Mouse (Mus musculus): ENCODE measurements around the gene Hoxd8.

Hoxd8 gene

DNA sequence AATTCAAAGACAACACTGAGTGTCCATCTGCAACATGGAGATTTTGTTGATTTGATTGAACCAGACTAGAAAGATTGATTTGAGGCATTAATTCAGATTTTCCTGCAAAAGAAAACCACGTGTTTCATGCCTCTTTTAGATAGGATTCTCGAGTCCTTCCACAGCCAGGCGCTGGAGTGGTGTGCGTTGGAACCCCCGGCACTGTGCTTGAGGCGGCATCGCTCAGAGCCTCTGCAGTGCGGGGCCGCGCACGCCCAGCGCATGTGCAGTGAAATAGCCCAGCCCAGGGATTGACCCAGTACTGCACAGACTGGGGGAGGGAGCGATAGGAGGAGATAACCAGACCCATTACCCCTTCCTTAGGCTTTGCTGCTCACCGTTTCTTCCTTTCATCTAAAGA, 10.5 kb downstream of the Hoxd8 start:
- no peak for DNase-seq (ENCODE audit: low read depth)

- peak; percentile 82 for DNase-seq (ENCODE audit: low read depth)
These were observed 11.3 kb downstream of the Hoxd8 start for GRCm38 (mm10) chr2:74715504-74716241.

DNA sequence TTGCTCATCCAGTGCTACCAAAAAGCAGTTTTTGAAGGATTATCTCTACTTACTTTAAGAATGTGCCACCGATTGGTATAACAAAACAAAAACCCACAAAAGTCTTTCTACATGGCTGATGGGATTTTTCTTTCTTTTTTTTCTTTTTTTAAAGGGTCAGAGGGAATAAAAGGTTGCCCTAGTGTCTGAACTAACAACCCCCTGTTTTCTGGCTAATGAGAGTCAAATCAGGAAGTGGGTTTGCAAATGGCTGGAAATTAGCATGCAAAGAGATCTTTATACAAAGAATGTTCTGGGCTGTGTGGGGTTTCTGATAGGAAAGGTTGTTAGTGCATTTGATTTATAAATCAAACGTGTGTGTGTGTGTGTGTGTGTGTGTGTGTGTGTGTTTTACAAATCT, 16.0 kb downstream of the Hoxd8 start:
- DNase-seq (ENCODE audit: low read depth) = no peak

GRCm38 (mm10) chr2:74720955-74721491, 16.6 kb downstream of the Hoxd8 start:
- no peak for DNase-seq (ENCODE audit: low read depth)

DNA sequence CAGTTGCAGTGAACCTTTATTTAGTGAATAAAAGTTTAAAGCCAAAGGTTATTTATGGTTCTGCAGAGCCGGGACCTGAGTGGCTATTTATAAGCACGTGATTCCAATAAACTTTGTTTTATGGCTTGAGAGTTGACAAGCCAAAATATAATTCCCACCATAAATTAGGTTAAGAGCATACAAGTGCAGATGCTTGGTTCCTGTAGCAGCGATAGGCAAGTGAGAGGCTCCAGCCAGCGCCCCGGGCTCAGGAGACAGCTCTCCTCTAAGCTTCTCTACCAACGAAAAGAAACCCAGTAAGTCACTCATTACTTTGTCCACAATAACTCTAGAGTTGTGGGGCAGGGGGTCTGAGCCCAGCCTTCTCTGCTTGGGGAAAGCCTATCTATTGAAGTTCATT, 17.5 kb downstream of the Hoxd8 start:
- no peak for DNase-seq (ENCODE audit: low read depth)

DNA sequence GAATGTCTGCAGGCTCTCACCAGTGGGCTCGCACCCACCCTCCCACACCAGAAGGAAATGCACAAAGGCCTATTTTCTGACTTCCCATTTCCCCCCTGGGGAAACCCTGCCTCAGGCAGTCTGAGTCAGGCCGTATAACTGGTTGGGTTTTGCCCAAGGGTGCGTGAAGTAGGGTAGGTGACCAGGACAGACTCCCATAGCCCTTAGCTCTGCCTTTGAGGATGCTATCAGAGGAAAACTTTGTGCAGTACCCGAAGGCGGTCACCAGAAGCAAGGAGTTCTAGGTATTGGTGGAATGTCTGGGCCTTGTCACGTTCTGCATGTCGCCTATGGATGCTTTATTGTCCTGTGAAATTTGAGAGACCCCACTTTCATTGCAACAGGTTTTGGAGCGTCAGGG, 18.5 kb downstream of the Hoxd8 start:
- no peak for DNase-seq (ENCODE audit: low read depth)

DNA sequence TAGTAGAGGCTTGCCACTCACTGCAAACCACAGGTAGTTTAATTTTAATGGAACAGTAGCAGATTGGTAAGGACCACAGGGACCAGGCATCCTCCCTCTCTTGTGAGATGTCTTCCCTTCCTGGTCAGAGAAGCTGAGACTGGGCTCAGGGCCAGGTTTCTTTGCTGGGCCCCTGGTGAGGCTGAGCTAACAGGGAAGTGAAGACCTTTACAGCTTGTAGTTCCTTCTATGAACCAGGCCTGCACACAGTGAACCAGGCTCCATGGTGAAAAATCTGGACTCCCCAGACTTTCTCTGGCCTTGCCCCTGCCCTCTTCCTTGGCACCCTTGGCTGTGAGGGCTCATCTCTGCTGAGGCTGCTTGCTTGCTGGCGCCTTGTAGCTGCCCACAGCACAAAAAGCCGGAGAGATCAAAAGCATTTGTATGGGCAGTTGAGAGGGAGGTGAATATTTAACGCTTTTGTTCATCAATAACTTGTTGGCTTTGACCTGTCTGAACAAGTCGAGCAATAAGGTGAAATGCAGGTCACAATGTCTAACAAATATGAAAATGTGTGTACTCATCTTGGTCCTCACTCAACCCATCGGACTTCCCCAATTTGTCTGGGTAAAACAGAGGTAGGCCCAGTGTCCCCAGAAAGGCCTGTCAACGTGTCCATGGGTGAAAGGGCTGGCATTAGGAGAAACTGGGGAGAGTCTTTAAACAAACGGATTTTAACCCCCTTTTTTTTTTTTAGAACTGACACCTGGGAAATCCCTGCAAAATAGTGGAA, 20.0 kb downstream of the Hoxd8 start:
- DNase-seq (ENCODE audit: low read depth) = no peak

- DNase-seq (ENCODE audit: low read depth) = no peak
These were observed 20.8 kb downstream of the Hoxd8 start for GRCm38 (mm10) chr2:74725171-74725570.

DNA sequence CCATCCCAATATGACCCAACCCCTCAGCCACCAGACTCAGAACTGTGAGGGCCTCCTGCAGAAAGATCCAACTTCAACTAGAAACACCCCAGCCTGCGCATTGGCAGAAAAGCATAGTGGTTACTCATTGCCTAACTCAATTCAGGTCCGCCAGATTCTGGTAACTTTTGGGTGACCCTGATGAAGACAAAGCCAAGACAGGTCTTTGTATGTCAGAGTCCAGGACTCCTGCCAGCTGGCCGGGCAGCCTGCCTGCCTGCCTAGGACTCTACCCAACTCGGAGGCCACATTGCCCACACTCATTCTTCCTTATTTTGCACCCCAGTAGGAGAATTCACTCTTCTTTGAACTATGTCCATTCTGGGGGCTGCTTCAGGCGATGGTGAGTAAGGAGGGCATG, 22.1 kb downstream of the Hoxd8 start, which contains the start of gene Gm28230:
Gm28230 (plus strand) TSS at position 178 of the 400 bp plus-strand sequence.
- no peak for DNase-seq (ENCODE audit: low read depth)

DNA sequence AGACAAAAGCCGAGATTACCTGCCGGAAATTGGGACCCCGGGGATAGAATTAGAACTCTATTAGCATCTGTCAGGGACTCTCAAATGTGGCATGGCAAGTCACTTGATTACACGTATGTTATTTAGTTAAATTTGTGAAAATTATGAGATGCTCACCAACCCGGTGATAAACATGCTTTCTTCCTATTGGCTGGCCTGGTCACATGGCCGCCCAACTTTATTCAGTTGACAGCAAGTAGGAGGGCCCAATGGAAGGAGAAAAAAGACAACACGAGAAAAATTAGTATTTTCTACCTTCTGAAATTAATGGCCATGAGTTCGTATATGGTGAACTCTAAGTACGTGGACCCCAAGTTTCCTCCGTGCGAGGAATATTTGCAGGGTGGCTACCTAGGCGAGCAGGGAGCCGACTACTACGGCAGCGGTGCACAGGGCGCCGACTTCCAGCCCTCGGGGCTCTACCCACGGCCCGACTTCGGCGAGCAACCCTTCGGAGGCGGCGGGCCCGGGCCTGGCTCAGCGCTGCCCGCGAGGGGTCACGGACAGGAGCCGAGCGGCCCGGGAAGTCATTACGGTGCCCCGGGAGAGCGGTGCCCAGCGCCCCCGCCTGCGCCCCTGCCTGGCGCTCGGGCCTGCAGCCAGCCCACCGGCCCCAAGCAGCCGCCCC, 22.7 kb downstream of the Hoxd8 start:
- no peak for DNase-seq (ENCODE audit: low read depth)

DNA sequence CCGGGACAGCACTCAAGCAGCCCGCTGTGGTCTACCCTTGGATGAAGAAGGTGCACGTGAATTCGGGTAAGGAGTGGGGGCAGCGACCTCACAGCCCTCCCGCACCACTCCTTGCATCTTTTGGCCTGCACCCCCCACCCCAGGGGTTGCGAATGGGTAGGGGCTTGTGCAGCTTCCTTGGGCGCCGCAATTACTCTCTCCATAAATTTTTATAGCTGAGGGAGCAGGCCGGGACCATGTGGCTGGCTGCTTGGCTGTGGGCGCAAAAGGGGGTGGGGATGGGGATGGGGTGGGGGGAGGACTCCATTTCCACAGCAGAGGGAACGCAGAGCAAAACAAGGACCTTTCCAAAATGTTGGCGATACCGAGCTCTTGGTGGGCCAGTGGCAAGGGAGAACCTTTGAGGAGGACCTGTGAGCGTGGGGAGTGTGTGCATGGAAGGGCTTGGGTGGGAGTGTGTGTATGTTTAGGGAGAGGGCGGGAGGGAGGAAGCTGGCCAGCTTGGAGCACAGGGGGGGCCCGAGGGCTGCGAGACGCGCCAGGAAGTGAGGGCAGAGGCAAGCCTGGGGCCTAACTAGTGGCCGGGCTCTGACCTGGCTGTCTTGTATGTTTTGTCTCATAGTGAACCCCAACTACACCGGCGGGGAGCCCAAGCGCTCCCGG, 23.4 kb downstream of the Hoxd8 start:
- DNase-seq (ENCODE audit: low read depth) = no peak

DNA sequence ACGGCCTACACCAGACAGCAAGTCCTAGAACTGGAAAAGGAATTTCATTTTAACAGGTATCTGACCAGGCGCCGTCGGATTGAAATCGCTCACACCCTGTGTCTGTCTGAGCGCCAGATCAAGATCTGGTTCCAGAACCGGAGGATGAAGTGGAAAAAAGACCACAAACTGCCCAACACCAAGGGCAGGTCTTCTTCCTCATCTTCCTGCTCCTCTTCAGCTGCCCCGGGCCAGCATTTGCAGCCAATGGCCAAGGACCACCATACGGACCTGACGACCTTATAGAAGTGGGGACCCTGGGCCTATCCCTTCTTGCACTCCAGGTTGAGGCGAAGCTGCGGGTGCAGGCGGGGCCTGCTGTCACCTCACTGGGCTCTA, 23.9 kb downstream of the Hoxd8 start:
- no peak for DNase-seq (ENCODE audit: low read depth)

DNA sequence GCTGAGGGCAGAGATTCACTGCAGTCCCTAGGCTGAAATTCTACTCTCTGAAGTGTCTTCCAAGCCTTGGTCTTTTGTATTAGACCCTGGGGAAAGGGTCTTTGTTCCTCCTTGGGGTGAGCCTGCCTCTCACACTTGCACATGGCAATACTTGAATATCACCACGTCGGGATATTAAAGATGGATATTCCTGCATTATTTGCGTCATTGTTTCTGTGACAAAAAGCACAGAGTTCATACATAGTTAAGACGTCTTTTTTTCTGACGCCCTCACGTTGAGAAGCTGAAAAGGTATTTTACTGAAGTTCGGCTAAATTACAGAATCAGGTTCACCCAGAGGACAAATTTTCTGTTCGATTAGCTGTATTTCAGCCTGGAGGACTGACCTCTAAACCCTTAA, 25.9 kb downstream of the Hoxd8 start:
- DNase-seq (ENCODE audit: low read depth) = no peak

DNA sequence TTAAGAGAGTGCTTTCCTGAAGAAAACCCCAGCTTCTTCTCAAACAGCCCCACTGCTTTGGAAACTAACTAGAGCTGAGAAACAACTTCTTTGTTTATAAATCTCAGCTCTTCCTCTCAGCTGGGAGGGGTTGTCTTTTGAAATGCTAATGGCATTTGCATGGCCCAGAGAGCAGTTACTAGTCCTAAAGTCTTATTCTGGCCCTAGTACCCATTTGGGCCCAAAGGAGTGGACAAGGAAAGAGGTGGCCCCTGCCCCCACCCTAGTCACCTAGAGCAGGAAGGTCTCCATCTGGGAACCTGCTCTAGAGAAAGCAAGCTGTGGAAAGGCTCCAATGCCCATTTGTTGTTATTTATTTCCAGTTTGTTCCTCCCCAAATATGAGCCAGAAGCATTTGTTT, 26.6 kb downstream of the Hoxd8 start:
- DNase-seq (ENCODE audit: low read depth) = no peak

DNA sequence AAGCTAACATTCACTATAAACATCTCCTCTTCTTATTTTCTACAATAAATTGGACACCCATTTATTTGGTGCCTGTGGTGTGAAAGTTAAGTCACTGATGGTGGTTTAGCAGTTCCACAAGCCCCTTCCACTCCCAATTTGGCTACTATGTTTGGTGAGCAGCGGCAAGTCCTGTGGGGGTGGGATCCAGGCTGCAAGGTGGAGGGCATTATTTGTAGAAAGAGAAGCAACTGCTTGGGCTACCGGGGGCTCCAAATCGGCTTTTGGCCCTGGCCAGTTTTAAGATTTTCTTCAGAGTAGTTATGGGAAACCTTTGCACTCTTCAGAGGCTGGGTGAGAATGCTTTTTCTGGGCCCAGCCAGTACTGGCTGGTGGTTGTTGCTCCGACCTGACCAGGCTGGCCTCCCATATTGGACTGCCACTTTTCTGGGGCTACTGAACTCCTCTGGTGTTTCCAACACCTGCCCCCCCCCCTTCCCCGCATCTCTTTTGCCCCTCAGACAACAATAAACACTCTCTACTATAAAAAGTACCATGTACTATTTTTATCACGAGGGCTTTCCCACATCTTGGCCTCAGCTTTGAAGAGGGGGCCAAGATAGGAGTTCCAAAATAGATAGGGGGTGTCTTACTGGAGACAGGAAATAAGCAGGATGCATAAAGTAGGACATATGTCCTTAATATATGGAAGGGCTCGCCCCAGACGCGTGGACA, 27.5 kb downstream of the Hoxd8 start:
- DNase-seq (ENCODE audit: low read depth) = no peak

DNA sequence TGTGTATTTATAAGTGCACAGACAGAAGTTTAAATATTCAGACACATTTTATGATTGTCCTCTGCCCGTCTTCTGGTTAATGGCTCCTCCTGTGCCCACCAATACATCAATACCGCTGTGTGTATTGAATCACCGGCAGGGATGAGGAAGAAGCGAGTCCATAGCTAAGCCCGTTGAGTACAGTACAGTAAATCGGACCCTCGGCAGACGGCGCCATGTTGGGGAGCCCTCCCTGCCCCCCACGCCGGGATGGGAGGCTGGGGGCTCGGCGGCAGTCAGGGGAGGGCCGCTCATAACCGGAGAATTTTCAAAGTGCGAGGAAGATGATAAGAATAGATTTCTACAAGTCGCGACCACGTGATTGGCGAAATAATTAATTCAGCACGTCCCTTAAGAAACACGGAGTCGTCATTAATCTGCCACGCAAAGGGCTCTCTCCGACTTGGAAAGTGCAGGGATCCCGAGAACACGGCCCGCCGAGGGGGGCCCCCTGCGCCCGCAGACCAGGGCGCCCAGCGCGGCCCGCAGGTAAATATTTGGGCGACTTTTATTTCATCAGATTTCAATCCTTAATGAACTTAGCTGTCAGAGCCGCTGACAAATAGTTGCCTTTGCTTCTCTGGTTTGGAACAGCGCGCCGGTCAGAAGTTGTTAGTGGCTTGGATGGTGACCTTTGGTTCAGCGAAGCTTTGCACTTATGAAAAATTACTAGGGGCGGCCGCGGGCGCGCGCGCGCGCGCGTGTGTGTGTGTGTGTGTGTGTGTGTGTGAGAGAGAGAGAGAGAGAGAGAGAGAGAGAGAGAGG, 28.3 kb downstream of the Hoxd8 start:
- DNase-seq (ENCODE audit: low read depth) = no peak

DNA sequence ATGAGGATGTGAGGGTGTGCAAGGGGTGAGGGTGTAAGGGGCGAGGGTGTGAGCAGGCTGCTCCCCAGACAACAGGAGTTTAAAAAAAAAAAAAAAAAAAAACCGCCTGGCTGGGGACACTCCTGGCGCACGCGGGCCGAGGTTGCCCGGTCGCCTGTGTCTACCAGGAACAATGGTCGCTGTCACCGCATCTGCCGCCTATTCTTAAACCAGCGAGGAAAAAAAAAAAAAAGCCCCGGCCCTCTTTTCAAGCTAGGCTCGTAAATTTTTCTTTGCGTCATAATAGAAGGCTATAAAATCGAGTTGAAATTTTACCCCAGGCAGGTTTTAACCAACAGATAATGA, 28.9 kb downstream of the Hoxd8 start:
- no peak for DNase-seq (ENCODE audit: low read depth)

- no peak for DNase-seq (ENCODE audit: low read depth)
These were observed 29.4 kb downstream of the Hoxd8 start for GRCm38 (mm10) chr2:74733765-74734164.

DNA sequence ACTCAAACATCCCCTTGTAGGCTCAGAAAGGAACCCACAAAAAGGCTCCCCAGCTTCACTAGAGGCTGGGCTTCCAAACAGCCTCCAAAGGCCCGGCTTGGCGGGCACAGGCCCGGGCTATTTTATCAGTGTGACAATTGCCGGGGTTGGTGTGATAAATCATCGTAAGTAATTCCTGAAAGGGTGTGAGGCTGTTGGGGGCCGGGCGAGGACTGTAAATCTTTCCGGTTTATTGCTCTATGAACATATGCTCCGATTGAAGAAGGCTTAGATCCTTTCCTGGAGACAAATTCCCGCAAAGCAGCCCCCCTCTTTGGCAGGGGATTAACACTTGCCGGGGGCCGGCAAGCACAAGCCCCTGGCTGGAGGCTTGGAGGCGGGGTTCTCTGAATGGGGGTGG, 30.0 kb downstream of the Hoxd8 start:
- no peak for DNase-seq (ENCODE audit: low read depth)

GRCm38 (mm10) chr2:74734996-74735811, 30.8 kb downstream of the Hoxd8 start:
- DNase-seq (ENCODE audit: low read depth) = no peak

Data from induced T-regulatory cell, adult 2 months (primary cell).